ENCODE assay signal across 24 mouse cellular contexts in the genomic region with DNA sequence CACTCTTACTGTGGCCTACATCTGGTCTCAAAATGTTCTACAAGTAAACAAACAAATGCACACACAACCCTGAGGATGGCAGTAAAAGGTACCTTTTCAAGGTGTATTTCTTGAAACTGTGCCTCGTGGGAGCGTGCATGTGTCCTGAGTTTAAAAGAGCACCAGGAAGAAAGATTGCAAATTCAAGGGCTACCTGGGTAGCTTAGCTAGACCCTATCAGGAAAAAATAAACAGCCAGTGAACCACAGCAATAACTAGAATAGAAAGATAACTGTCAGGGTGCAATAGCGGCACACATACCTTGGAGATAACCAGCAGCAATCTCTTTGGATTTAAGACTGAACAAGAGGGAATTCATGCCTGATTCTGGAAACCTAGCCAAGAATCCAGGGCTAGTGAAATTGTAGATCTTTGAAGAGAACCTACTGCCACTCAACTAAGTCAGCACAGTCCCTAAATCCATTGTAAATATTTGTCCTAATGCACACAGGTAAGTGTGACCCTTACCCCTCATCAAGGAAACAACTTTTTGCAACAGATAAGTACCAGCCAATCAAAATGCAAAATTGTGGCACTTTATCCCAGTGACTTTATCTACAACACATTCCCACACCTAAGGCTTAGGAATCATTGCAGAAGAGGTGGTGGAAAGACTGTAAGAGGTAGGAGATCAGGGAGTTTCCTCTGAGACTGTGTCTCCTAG.
DNase-seq lines count a peak whose midpoint lies in the region; ATAC-seq and TF ChIP-seq lines count a peak whose summit lies in the region.
"Had no signal": no experiment of that assay in that cellular context is flagged by ENCODE, and none has a peak within 500 bp of the region (broad histone marks: within the 10 kb centered on the region; RNA-seq: fewer than 3 reads in every experiment).

No protein-coding gene starts in this region.

- no peak for TF ChIP-seq CTCF in stomach, postnatal 0 days (IDR thresholded peaks at IDR 0.05; ENCODE audit: low read depth)

- no peak overlapping the region for H3K9ac ChIP-seq in intestine, embryonic 14.5 days (ENCODE audit: low read length)
- H3K9ac ChIP-seq in intestine, embryonic 16.5 days (ENCODE audit: low read depth, low read length) = no peak overlapping the region
- H3K9ac ChIP-seq in stomach, postnatal 0 days (ENCODE audit: low read length) = no peak overlapping the region
- H3K9ac ChIP-seq: embryonic facial prominence, embryonic 12.5 days; forebrain, embryonic 13.5 days; forebrain, embryonic 15.5 days; forebrain, postnatal 0 days had no signal

- WGBS in intestine, embryonic 14.5 days = 76% methylated on average over 3 of the region's 3 CpGs
- 66% methylated on average over 3 of the region's 3 CpGs for WGBS in intestine, embryonic 16.5 days
- 73% methylated on average over 3 of the region's 3 CpGs for whole genome bisulfite sequencing in stomach, postnatal 0 days

- no peak overlapping the region for H3K4me3 ChIP-seq in intestine, embryonic 14.5 days (ENCODE audit: low read depth, low read length)
- no peak overlapping the region for H3K4me3 ChIP-seq in intestine, embryonic 16.5 days (ENCODE audit: low read length)
- no peak overlapping the region for H3K4me3 ChIP-seq in stomach, postnatal 0 days (ENCODE audit: low read depth, low read length)
- H3K4me3 ChIP-seq: embryonic facial prominence, embryonic 10.5 days; embryonic facial prominence, embryonic 12.5 days; forebrain, embryonic 13.5 days; forebrain, embryonic 15.5 days had no signal

- no peaks in the 10 kb centered on the region for H3K4me1 ChIP-seq in intestine, embryonic 14.5 days (replicated peaks; ENCODE audit: control insufficient read depth, insufficient read depth, low read length)
- peaks cover 4% of the 10 kb centered on the region; the same call in 1 of the 2 replicates for H3K4me1 ChIP-seq in intestine, embryonic 16.5 days (ENCODE audit: control insufficient read depth, insufficient read depth, low read length)
- no peaks in the 10 kb centered on the region for H3K4me1 ChIP-seq in stomach, postnatal 0 days (replicated peaks; ENCODE audit: control insufficient read depth, insufficient read depth)
- H3K4me1 ChIP-seq: embryonic facial prominence, embryonic 10.5 days; embryonic facial prominence, embryonic 12.5 days; forebrain, embryonic 13.5 days; forebrain, embryonic 15.5 days had no signal

- DNase-seq in intestine, embryonic 14.5 days (ENCODE audit: low spot score) = no peak
- no peak for DNase-seq in stomach, postnatal 0 days (ENCODE audit: low spot score)
- DNase-seq in cerebellum, postnatal 4 days (ENCODE audit: low spot score in 2 of 2) = no peak
- no peak for DNase-seq in cerebellum, adult 8-10 months
- no peak for DNase-seq in heart, adult 18-20 months
- DNase-seq: adrenal gland, adult 2 months; adrenal gland, postnatal 10 days; adrenal gland, postnatal 25 days; B cell, adult 2 months; cerebellum, adult 11 months; cerebellum, adult 2 months; cerebellum, adult 9-11 months; cerebellum, postnatal 14 days; cerebellum, postnatal 36 days; forebrain, postnatal 0 days had no signal

- H3K9me3 ChIP-seq in intestine, embryonic 14.5 days (ENCODE audit: control insufficient read depth, low read length) = no peaks in the 10 kb centered on the region
- no peaks in the 10 kb centered on the region for H3K9me3 ChIP-seq in intestine, embryonic 16.5 days (ENCODE audit: control insufficient read depth, low read length)
- H3K9me3 ChIP-seq in stomach, postnatal 0 days (ENCODE audit: control insufficient read depth, low read length) = no peaks in the 10 kb centered on the region
- H3K9me3 ChIP-seq: embryonic facial prominence, embryonic 10.5 days; embryonic facial prominence, embryonic 12.5 days; forebrain, embryonic 13.5 days; forebrain, embryonic 15.5 days had no signal

- no peaks in the 10 kb centered on the region for H3K27me3 ChIP-seq in intestine, embryonic 14.5 days (replicated peaks; ENCODE audit: control insufficient read depth, insufficient read depth, low read length)
- H3K27me3 ChIP-seq in intestine, embryonic 16.5 days (replicated peaks; ENCODE audit: control insufficient read depth, insufficient read depth, low read length) = no peaks in the 10 kb centered on the region
- H3K27me3 ChIP-seq in stomach, postnatal 0 days (ENCODE audit: control insufficient read depth, insufficient read depth, low read length) = no peaks in the 10 kb centered on the region
- H3K27me3 ChIP-seq: CH12.LX; embryonic facial prominence, embryonic 12.5 days; forebrain, embryonic 13.5 days; forebrain, embryonic 15.5 days; Patski had no signal

- TF ChIP-seq EP300 in stomach, postnatal 0 days (optimal IDR thresholded peaks at IDR 0.05) = no peak

- peak; percentile 85 for ATAC-seq in intestine, embryonic 14.5 days (replicated peaks; ENCODE audit: low FRiP score, low TSS enrichment, low read depth)
- ATAC-seq in intestine, embryonic 16.5 days = peak; percentile 95
- peak; percentile 49; the same call in 1 of the 2 replicates for ATAC-seq in stomach, postnatal 0 days (ENCODE audit: low FRiP score, low TSS enrichment)
- ATAC-seq: CD4-positive, CD25-positive, alpha-beta regulatory T cell, adult 4 months; forebrain, embryonic 13.5 days; forebrain, embryonic 15.5 days; forebrain, postnatal 0 days; Patski had no signal

- no peak overlapping the region for H3K27ac ChIP-seq in intestine, embryonic 14.5 days (ENCODE audit: low read depth)
- no peak overlapping the region for H3K27ac ChIP-seq in intestine, embryonic 16.5 days (ENCODE audit: low read length)
- H3K27ac ChIP-seq in stomach, postnatal 0 days (replicated peaks) = no peak overlapping the region
- H3K27ac ChIP-seq: embryonic facial prominence, embryonic 10.5 days; embryonic facial prominence, embryonic 12.5 days; forebrain, embryonic 13.5 days; forebrain, embryonic 15.5 days had no signal

- H3K36me3 ChIP-seq in intestine, embryonic 14.5 days (ENCODE audit: control insufficient read depth, insufficient read depth, low read length) = no peaks in the 10 kb centered on the region
- no peaks in the 10 kb centered on the region for H3K36me3 ChIP-seq in intestine, embryonic 16.5 days (ENCODE audit: control insufficient read depth, insufficient read depth, low read length)
- H3K36me3 ChIP-seq in stomach, postnatal 0 days (ENCODE audit: control insufficient read depth, insufficient read depth, low read length) = no peaks in the 10 kb centered on the region
- H3K36me3 ChIP-seq: embryonic facial prominence, embryonic 10.5 days; embryonic facial prominence, embryonic 12.5 days; forebrain, embryonic 15.5 days; G1E had no signal

- no peak overlapping the region for H3K4me2 ChIP-seq in intestine, embryonic 14.5 days (ENCODE audit: low read length)
- H3K4me2 ChIP-seq in intestine, embryonic 16.5 days (ENCODE audit: low read depth, low read length) = no peak overlapping the region
- no peak overlapping the region for H3K4me2 ChIP-seq in stomach, postnatal 0 days (replicated peaks; ENCODE audit: low read depth)
- H3K4me2 ChIP-seq: embryonic facial prominence, embryonic 12.5 days; forebrain, embryonic 13.5 days; forebrain, embryonic 15.5 days had no signal
